Mouse (Mus musculus) frontal cortex, postnatal 10 days (tissue): ENCODE results near the gene Tmprss4.

Experiments used
- DNase-seq, 2 experiments: peaks; one replicate each; pipeline ENCODE4 v3.0.0; 2022; ENCODE audit warnings: low spot score in 2 of 2, mixed read lengths in 1 of 2

Gene Tmprss4

DNA sequence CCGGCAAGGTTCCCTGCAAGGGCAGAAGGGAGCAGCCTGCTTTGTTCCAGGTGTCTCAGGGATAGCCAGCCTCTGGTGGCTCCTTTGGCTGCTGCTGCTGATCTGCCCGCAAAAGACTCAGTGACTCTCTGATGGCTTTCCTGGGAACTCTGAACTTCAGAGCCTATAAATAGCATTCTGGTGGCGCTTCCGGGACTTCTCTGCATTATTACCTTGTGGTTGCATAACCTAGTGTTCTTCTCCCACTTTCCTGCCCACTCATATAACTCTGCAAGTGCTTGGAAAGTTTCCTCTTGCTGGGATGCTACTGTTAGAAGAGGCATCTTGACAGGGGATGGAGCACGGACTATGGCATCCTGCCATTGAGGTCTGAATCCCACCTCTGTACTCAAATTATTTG is 6.3 kb downstream of the Tmprss4 start:
- no peak for DNase-seq

DNA sequence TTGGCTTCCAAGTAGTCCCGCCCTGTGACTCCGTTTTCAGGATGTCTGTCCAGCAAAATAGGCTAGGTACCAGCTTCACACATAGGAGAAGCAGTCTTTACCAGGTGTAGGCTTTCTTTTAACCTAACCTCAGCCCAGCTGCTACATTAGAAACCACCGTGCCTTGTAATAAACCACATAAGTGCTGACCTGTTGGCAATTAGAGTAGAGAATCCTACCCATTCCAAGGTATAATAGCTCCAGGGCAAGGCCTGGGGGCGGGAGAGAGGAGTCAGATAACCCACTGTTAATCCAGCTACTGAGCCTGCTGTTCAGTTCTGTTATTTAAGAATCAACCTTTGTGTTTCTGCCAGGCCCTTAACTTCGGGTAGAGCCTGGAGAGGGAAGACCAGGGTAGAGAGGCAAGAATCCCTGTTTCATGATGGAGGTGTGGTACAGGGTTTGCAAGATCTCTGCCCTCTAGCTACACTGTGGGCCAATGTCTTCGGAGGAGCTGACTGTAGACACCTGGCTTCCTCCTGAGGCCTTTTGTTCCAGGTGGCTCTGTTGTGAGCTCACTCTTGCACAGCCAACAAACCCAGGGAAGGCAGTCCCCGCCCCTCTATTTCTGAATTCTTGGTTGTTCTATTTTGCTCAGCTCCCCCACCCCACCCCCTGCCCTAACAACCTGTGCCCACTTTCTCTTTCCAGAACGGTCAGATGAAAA is 7.6 kb downstream of the Tmprss4 start:
- DNase-seq: no peak

DNA sequence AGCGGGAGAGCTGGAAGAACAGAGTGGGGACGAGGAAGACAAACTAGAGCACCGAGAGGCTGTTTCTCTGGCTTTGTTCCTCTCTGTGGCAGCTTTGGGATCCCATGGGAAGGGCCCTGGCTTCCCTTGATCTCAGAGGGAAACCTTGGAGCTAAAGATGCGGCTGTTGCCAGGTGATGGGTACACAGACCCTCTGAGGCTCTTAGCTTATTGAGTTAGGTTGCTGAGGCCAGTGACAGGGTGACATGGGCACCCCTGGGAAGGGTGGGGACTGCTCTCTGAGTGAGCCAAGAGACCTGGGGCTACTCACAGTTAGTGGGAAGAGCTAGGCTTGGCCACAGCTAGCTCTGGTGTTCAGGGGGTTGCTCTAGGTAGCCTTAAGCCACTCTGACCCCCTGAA is 8.4 kb downstream of the Tmprss4 start:
- DNase-seq: no peak

DNA sequence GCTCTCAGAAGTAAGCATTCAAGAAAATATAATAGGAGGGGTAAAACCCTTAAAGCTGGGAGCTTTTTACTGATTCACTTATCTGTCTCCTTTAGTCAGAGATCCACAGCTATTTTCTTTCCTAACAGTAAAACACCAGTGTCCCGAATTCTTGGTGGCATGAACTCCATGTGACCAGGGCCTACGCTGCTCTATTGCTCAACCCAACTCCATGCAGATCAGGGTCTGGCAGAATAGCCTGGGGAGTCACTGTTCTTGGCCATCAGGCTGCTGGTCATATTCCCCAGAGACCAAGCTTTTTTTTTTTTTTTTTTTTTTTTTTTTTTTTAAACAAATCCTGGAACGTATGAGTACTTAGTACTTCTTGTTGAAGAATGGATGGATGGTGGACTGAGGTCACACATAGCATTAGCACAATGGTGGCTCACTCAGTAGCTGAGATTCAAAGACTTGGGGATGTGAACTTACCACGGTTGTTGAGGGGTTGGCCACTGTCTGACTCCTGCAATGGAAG is 14.2 kb downstream of the Tmprss4 start:
- DNase-seq: no peak

DNA sequence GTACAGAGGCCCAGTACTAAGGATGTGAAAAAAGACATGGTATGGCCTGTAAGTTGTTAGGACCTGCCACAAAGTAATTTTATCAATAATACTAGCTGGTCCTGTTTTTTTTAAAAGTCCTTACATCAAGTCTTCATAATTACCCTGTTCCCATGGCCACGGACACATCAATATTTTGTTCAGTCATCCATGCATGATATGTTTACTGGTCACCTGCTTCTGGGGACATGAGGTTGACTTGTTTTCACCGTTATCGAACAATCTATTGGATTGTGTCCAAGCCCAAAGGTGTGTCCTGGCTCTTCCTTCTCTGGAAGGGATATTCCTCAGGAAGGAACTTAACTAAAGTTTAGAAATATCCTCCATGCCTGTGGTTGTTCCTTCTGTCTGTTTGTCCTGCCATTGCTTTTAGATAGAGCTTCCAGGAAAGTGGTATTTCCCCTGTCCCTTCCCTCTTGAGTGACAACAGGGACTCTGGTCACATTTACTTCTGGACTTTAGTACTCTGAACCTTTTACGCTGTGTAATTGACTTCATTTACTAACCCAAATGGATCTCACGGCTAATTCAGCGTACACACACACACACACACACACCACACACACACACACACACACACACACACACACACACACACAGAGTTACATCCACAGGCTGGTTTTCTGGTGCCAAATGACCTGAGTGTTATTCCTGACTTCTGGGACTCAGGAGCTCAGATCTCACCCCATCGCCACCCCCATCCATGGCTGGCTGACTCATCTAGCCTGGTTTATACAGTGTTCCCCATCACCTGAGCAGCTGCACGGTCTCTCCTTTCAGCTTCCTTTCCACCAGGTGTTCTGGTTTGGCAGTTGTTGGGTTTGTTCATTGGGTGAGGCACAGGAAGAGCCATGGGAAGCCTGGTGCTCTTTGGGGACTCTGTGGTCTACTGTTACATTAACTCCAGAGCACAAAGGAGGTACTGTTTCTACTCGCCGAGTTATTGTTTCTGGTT is 15.0 kb downstream of the Tmprss4 start:
- DNase-seq: no peak

DNA sequence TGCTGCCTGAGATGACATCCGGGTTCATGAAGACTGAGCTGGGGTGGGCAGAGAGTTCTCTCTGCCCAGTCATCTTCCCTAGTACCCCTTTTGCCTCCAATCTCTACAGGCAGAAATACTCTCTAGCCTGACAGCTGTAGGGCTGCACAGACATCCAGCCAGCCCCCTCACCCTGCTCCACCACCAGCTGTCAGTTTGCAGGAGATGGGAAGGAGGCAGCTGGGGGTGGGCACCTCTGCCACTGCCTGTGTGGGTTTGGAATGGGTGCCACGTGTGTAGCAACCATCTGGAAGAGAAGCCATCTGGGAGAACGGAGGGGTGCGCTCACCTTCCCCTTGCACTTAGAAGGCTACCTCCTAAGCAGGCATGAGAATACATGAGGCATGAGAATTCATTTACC is 18.6 kb downstream of the Tmprss4 start:
- DNase-seq: peak; percentile 32 to 70

DNA sequence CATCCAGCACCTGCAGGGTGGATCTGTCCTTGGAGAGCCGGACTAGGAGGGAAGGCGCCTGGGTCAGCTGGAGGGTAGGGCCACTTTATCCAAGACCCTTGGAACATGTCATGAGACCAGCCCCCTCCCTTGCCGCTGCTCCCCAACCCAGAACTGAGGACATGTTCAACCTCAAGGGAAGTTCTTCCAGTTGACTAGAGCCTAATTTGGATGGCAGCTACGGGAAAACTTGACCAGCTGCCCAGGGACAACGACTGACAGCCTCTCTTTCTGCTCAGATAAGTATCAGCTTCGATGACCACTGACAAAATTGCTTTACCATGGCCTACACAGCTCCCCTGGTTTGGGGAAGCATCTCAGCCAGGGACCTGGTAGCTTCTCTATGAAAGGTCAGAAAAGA is 20.6 kb downstream of the Tmprss4 start:
- no peak for DNase-seq

DNA sequence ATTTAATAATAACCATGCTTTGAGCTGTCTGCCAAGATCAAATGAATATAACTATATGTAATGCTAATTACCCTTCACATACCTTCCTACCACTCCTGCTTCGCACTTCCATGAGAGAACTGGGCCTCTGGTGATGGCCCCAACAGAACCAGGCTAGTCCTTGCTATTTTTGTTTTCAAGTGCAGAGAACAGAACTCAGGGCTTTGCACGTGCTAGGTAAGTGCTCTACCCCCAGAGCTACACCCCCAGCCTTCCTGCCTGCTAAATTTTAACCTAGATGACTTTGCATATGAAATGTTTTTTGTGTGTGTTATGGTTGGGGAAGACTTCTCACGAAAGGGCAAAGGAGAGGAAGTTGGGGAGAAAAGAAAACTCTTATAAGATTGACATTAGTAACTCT is 21.4 kb downstream of the Tmprss4 start:
- DNase-seq: no peak

DNA sequence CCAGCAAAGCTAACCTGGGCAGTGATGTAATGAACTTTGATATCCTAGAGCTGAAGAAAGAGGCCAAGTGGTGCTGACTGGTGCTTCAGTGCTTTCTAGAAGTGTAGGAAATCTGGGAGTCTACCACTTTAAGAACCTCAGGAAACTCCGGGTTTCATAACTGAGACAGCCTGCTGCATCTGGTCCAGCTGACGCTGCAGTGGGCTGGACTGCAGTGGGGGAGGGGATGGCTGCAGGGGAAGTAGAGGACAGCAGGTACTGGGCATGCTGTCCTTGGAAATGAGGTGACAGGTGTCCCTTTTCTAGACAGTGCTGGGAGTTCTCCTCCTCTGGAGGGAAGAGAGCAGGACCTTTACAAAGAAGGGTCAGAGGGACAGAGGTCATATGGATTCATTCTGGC is 22.1 kb downstream of the Tmprss4 start, which contains the start of gene BC049352:
BC049352 (plus strand) TSS at position 238 of the 400 bp plus-strand sequence.
- DNase-seq: no peak

DNA sequence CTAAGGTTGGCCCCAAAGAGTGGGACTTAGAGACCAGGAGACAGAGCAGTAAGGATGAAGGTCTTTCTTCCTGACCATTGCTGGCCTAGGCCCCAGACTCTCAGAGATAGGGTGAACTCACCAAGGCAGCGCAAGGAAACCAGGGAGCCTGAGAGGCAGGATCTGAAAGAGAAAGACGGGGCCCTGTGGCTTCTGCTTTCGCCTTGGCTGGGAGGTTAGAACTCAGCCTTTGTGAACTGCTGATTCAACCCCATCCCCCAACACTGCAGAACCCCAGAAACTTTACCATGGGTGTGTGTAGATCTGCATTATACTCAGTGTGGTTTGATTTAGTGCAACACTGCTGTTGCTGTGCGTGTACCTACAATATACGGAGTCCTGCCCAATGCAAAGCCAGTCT is 24.6 kb downstream of the Tmprss4 start:
- no peak for DNase-seq

DNA sequence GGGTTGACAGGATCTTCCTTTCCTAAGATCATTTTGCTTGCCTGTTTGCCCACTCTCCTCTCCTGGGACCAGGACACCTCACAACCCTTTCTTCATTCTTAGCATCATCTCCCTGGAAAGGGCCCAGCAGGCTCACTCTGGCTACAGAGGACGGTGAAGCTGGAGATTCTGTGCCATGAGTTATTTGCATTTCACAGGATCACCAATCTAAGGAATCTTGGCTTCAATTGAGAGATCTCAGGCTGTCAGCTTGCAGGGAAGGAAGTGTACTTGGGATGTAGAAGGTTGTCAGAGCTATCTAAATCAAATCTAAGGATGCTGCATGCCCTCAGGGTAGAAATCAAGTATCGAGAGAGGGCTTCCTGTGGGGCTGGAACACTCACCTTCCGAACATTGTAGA is 30.4 kb downstream of the Tmprss4 start:
- DNase-seq: no peak

DNA sequence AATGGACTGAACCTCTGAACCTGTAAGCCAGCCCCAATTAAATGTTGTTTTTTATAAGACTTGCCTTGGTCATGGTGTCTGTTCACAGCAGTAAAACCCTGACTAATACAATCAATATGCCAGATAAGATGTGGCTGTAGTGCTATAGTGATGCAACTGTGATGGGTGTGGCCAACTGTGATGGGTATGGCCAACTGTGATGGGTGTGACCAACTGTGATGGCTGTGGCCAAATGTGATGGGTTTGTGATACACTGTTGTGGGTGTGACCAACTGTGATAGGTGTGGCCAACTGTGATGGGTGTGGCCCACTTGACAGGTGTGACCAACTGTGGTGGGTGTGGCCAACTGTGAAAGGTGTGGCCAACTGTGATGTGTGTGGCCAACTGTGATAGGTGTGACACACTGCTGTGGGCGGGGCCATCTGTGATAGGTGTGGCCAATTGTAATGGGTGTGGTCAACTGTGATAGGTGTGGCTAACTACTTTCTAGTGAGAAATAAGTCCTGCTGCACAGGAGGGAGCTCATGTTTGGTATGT is 32.8 kb downstream of the Tmprss4 start:
- no peak for DNase-seq

DNA sequence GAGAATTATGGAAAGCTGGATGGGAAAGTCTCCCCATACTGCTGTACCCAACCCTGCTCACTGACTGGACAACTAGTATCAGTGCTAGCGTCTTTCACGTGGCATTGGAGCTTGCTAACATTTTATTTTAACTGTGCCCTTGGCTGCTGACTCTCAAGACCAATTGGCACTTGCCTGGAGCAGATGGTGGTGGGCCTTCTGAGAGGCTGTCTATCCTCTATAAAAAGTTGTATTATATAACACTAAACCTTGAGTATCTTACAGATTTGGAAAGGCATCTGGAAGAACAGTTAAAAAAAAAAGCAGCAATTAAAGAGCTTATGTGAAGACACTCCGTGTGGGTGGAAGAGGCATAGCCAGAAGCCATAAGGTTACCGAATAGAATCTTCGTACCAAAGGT is 33.7 kb downstream of the Tmprss4 start:
- no peak for DNase-seq

DNA sequence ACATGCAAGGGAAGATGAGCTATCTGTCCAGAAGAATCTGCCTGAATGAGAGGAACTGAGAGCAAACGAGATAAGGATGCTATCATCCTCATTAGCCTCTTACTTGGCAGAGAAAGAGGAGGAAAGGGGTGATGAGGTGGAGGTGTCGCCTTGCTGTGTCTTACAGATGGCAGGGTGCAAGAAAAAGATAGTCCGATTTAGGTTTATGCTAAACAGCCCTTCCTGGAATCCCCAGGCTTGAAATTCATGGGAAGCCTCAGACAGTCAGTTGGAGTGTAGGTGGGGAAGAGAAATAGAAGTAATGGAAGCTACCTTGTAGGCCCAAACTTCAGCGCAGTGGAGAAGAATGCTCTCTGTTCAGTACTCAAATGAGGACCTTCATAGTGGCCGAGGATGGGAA is 36.0 kb downstream of the Tmprss4 start:
- no peak for DNase-seq

DNA sequence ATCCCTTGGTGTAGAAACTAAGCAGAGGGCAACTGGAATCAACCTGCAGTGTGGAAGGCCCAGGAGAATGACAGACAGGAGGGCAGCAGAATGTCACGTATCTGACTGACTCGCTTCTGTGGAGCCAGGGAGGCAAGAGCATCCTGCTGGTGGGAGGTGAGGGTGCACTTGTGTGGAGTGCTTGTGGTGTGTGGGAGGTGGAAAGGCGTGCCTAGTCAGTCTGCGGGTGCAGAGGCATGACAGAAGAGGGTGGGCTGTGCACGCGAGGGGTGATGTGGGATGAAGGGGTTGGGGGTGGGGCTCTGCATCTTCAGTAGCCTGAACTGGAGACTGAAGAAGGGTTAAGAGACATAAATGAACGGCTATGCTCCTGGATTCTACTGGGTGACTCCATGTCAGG is 50.5 kb downstream of the Tmprss4 start:
- no peak for DNase-seq

DNA sequence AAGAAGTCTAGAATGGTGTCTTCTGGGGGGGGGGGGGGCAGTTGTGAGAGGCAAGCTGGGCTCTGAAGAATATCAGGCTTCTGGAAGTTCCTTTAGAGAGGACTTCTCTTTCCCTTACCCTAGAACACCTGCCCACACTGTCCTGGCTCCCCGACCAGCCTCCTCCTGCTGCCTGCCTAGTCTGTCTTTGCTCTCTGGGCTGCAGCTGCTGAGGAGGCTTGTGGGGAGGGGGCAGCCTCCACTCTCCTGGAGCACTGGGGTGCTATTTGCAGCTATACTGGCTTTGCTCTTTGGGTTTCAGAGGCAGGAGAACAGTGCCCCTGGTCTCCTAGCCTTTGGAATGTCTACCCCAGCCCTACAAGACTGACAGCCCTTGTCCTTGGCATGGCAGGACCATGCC is 53.0 kb downstream of the Tmprss4 start:
- DNase-seq: no peak

DNA sequence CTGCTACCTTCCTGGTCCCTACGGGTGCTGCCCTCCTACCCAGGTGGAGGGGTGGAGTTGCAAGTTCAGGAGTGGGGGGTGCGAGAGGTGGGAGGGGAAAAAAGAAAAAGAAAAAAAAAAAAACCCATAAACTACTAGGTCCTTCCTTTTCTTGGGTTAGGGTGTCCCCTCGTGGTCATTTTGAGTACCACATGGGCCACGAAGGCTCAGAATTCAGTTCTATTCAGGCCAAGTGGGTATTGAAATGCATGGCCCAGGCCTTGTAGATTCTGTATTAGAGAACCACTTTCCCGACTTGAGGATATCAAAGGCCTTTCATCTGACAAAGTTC is 57.7 kb downstream of the Tmprss4 start:
- peak; percentile 51 to 76 for DNase-seq

DNA sequence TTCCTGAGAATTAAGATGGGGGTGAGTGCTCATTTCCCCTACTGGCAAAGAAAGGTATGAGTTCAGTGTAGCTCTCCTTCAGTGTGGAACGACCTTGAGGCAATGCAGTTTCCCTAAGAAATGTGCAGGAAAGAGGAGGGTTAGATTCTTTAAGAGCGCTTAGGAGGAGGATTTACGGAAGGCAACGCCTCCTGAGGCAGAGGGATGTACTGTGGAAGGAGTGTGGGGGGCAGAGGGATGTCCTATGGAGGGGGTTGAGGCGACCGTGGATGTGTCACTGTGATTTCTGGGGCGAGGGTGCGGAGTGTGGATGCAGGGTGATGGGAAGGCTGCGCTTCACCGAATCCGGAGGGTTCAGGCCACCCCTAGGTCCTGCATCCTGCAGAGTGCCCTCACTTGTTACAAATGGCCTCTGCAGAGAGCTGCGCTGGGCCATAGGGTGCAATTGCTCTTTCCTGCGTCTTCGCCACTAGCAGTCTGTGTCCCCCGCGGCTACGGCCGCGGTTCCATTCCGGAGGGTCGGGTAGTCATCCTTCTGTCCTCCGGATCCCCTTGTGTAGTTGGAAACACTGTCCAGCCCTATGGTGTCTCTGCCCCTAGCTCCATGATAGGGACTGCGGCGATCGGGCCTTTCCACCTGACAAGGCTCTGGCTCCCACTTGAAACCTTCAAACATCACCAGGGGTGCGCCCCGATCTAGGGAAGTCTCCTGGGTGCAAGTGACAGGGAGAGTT is 58.2 kb downstream of the Tmprss4 start:
- peak in 1 of 2 experiments; percentile 22 for DNase-seq

DNA sequence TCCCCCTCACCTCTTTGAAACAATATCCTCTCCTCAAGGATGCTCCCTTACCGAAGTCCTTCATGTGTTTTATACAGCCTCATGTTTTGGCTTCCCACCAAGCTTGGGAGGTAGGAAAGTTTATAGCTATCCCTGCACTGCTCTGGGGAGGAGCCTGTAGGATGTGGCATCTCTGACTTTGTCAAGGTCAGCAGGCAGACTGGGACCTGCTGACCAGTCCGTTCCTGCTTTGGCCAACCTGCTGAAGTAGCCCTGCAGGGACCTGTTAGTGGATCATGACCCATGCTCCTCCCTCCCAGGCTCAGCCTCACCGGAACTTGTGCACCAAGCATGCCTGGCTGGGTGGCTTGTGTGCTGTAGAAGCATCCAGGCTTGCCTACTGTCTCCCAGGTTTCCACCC is 61.2 kb downstream of the Tmprss4 start:
- DNase-seq: no peak

DNA sequence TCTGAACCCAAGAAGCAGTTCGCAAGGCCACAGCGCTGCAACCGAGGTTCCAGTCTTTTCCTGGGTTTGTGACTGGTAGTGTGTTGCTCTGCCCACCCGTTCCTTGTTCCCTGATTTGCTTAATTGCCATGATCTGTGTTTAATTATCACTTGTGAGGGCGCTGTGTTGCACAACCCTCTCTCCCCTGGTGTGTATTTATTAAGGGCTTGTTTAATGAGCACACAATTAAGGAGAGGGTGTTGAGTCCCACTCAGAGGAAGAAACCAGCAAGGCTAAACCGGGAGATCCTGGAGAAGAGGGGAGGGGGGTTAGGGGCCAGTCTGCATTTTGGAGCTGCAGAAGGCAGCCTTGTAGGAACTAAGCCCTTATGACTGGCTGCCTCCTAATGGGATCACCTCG is 62.9 kb downstream of the Tmprss4 start:
- no peak for DNase-seq

DNA sequence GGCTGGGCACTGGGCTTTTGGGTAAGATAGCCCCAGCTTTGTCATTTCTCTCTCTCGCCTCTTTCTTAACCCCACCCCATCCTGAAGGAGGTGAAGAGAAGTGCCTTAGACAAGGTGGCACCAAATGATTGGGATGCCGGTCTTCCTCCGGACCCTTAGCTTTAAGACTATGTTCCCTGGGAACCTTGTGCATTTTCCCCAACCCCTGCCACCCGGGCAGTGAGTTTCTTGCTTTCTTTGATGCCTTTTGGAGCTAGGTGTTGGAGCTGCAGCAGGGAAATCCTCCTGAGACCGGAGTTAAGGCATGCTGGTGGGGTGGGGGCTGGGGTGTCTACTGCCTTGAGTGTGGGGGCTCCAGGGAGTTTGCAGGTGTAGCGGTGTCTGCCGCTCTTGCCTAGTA is 64.8 kb downstream of the Tmprss4 start:
- no peak for DNase-seq
